Mouse (Mus musculus) small intestine, adult 2 months (tissue): ENCODE data around the gene Tmem132e.

Experiments
- CTCF ChIP-seq: fragments of 200-500 bp; IDR thresholded peaks from 2 replicates; pipeline ENCODE4 v1.5.1; 2012; ENCODE audit warnings: low read depth, mild to moderate bottlenecking, control low read depth, inconsistent platforms, low read length, moderate library complexity, mixed read lengths; ENCODE audit not compliant: insufficient replicate concordance, insufficient read length; ENCODE audit errors: extremely low read depth
- POLR2A ChIP-seq: fragments of 200-500 bp; IDR thresholded peaks from 2 replicates; pipeline ENCODE4 v1.6.1; 2012; ENCODE audit warnings: low read depth, mild to moderate bottlenecking, control low read depth, inconsistent platforms, low read length, moderate library complexity

DNA sequence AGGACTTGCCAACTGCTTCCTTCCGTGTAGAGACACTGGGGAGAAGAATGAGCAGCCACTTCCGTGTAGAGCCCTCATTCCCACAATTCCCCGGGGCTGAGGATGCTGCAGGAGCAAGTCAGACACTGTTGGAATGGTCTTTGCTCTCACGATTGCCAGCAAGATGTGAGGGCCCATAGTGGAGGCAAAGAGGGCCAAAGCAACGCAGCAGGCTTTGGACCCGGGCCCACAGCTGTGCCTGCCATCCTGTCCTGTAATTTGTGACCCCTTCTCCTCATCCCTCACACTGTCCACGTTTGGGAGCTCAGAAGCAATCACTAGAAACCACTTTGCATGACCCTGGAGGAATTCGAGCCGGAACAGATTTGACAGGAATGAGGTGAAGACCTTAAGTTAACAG lies 59.8 kb downstream of the Tmem132e start:
- TF ChIP-seq CTCF = no peak
- TF ChIP-seq POLR2A = no peak
